Mouse (Mus musculus) intestine, embryonic 15.5 days (tissue): ENCODE measurements around the gene Ak6. TPM values are rescaled to one million over a fixed set of nuclear protein-coding genes. Genes with fewer than 3 reads are reported as not detected.

Source experiments
- ATAC-seq: fragments of 200-750 bp; cut with Nextera tagmentation; 2 replicates; pipeline ENCODE4 v1.8.0; 2017; ENCODE audit warnings: moderate TSS enrichment, moderate library complexity
- H3K27ac ChIP-seq: fragments of 300-500 bp; sonication (generic); 2 replicates; pipeline ENCODE4 v1.5.1; 2015; ENCODE audit warnings: mild to moderate bottlenecking, inconsistent platforms
- H3K27me3 ChIP-seq: fragments of 300-500 bp; sonication (generic); replicated peaks from 2 replicates; pipeline ENCODE4 v1.6.1; 2015; ENCODE audit warnings: inconsistent platforms
- H3K36me3 ChIP-seq: fragments of 300-500 bp; sonication (generic); 2 replicates; pipeline ENCODE4 v1.6.1; 2015; ENCODE audit warnings: inconsistent platforms
- H3K4me1 ChIP-seq: fragments of 300-500 bp; sonication (generic); replicated peaks from 2 replicates; pipeline ENCODE4 v1.6.1; 2015; ENCODE audit warnings: inconsistent platforms
- H3K4me2 ChIP-seq: fragments of 300-500 bp; sonication (generic); replicated peaks from 2 replicates; pipeline ENCODE4 v1.6.1; 2015; ENCODE audit warnings: mild to moderate bottlenecking, inconsistent platforms
- H3K4me3 ChIP-seq: fragments of 300-500 bp; sonication (generic); replicated peaks from 2 replicates; pipeline ENCODE4 v1.5.1; 2015; ENCODE audit warnings: inconsistent platforms
- H3K9ac ChIP-seq: fragments of 300-500 bp; sonication (generic); 2 replicates; pipeline ENCODE4 v1.6.1; 2015; ENCODE audit warnings: inconsistent platforms
- H3K9me3 ChIP-seq: fragments of 300-500 bp; sonication (generic); 2 replicates; pipeline ENCODE4 v1.6.1; 2016; ENCODE audit warnings: inconsistent platforms
- WGBS: fragments of 180-500 bp; shearing (Covaris S2); methylation state at CpG from one replicate; pipeline ENCODE4 v1.1.7; 2015; 5-methylcytosine and 5-hydroxymethylcytosine counted together
- polyA plus RNA-seq: library from polyadenylated mRNA; unstranded; fragments of >200 nt; fragmentation: Nextera tagmentation; extraction: Ambion mirVana; gene quantifications from 2 replicates; pipeline ENCODE4 v1.2.1, GENCODE M21; 2015

Gene Ak6
- polyA plus RNA-seq, 1 experiment from 2014 or later = 271 TPM

DNA sequence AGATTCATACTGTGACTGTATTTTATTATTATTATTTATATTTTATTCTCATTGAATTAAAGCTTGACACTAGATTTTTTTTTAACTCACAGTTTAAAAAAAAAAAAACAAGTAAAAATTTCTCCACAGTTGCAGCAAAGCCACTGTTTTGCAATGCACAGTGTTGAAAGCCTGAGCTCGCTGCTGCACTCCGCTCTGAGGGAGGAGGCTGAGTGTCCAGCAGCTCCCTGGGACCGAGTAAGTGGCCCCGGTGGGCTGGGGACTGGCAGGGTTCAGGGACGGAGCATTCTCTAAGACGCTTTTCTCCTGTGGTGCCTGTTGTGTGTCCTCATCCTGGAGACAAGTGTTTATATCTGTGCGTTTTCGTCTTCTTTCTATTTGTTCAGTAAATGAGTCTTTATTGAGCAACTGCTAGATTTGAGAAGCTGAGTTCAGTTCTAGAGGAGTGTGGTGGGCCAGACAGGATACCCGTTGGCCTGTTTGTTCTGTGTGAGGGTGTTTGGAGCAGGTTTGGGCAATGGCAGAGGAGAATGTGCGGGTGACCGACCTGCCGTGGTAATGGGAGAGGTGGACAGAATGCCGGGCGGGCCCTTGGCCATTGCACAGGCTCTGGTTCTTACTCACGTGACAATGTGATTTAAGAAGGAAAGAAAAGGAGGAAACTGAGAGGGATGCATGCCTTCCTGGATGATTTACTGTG lies 25.3 kb downstream of the Ak6 start:
- Histone ChIP-seq H3K4me3 (no peak overlapping the region), H3K9me3 (no peaks in the 10 kb centered on the region), H3K9ac (no peak overlapping the region), H3K36me3 (no peaks in the 10 kb centered on the region), H3K4me2 (no peak overlapping the region), H3K27ac (no peak overlapping the region), H3K4me1 (0 out of 2 replicates have a peak, but pooled peaks cover under 1% of the 10 kb centered on the region), H3K27me3 (no peaks in the 10 kb centered on the region)
- no peak for ATAC-seq
- 80% methylated on average over 15 of the region's 15 CpGs for WGBS

DNA sequence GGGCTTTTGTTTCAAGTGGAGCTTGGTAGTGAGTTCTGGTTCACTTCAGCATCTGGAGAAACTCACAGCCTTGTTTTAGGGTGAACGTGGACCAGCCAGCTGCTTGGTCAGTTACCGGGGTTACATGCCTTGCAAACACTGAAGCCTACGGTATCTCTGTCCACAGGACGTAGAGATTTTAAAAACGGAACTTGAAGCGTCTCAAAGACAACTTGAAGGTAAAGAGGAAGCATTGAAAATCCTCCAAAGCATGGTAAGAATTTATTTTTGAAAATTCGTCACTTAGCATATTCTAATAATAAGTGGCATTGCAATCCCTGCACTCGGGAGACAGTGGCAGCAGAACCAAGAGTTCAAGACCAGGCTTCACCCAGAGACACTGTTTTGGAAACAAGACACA lies 30.8 kb downstream of the Ak6 start:
- Histone ChIP-seq H3K4me1 (no peaks in the 10 kb centered on the region), H3K4me2 (no peak overlapping the region), H3K36me3 (no peaks in the 10 kb centered on the region), H3K9me3 (no peaks in the 10 kb centered on the region), H3K27me3 (no peaks in the 10 kb centered on the region), H3K27ac (no peak overlapping the region), H3K9ac (no peak overlapping the region), H3K4me3 (no peak overlapping the region)
- 88% methylated on average over 8 of the region's 8 CpGs for WGBS
- ATAC-seq = no peak

DNA sequence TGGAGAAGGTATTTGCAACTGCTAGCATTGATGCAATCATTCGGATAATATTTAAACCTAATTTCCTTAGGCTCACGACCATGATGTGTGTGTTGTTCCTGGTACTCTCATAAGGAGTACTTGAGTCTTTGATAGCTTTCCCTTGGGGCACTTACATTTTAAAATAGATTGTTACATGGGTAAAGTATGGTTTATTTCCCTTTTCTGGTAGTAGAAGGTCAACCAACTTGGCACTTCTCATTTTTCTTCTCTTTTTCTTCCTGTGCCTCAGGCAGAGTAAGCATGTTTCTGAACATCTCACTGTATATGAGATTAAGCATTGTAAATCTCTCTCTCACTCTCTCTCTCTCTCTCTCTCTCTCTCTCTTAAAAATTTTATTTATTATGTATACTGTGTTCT lies 32.1 kb downstream of the Ak6 start:
- no peak overlapping the region for H3K9ac ChIP-seq
- no peak overlapping the region for H3K4me3 ChIP-seq
- no peaks in the 10 kb centered on the region for H3K36me3 ChIP-seq
- WGBS = 68% methylated on average over 2 of the region's 2 CpGs
- no peak overlapping the region for H3K4me2 ChIP-seq
- no peaks in the 10 kb centered on the region for H3K4me1 ChIP-seq
- no peaks in the 10 kb centered on the region for H3K9me3 ChIP-seq
- no peak overlapping the region for H3K27ac ChIP-seq
- no peak for ATAC-seq
- no peaks in the 10 kb centered on the region for H3K27me3 ChIP-seq

DNA sequence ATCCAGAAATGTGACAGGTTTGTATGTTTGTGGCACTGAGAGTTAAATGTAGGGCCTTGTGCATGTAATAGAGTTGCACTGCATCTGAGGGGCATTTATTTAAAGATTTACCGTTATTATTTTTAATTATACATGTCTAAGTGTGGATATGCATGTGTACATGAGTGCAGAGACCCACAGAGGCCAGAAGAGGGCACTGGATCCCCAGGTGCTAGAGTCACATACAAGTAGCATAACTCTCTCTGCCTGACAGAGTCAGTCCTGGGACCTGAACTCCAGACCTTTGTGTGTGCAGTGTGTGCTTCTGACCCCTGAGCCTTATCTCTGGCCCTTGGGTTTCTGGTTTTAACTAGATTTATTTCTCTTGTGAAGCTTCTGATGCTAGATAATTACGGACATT lies 33.6 kb downstream of the Ak6 start:
- H3K4me3 ChIP-seq = no peak overlapping the region
- no peak overlapping the region for H3K9ac ChIP-seq
- H3K4me2 ChIP-seq = no peak overlapping the region
- no peaks in the 10 kb centered on the region for H3K9me3 ChIP-seq
- H3K27me3 ChIP-seq = no peaks in the 10 kb centered on the region
- no peaks in the 10 kb centered on the region for H3K4me1 ChIP-seq
- H3K27ac ChIP-seq = no peak overlapping the region
- no peaks in the 10 kb centered on the region for H3K36me3 ChIP-seq
- ATAC-seq = no peak
- 70% methylated on average over 2 of the region's 2 CpGs for WGBS

DNA sequence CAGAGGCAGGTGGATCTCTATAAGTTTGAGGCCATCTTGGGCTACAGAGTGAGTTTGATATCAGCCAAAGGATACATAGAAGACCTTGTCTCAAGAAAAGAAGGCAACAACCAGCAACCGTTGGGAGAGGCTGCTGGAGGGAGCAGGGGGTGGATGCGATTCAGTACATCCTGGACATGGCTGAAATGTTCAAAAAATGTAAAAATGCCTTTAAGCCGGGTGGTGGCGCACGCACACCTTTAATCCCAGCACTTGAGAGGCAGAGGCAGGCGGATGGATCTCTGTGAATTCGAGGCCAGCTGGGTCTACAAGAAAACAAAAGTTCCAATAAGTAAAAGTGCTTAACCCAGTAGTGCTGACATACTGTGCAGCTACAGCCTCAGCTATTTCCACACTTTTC lies 36.7 kb downstream of the Ak6 start:
- 65% methylated on average over 7 of the region's 7 CpGs for WGBS
- H3K4me1 ChIP-seq = no peaks in the 10 kb centered on the region
- no peak overlapping the region for H3K4me2 ChIP-seq
- H3K27me3 ChIP-seq = no peaks in the 10 kb centered on the region
- no peak overlapping the region for H3K27ac ChIP-seq
- H3K9ac ChIP-seq = no peak overlapping the region
- H3K36me3 ChIP-seq = peaks cover 3% of the 10 kb centered on the region; the same call in 1 of the 2 replicates
- H3K9me3 ChIP-seq = no peaks in the 10 kb centered on the region
- no peak for ATAC-seq
- H3K4me3 ChIP-seq = no peak overlapping the region

DNA sequence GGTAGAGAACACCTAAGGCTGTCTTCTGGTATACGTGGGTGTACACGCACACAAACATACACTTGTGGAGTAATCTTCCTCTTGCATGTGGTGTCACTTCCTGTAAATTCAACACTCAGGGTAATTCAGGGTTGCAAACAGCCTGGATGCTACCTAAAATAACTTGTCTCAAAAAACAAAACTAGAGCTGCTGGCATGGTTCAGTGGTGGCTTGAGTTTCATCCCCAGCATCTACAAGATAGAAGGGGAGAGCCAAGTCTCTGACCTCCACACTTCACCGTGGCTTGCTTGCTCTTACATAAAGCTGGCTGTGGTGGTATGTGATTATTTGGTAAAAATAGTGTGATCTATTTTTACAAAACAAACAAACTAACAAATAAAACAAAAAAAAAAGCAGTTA lies 46.8 kb downstream of the Ak6 start:
- Histone ChIP-seq H3K4me3 (no peak overlapping the region), H3K4me1 (no peaks in the 10 kb centered on the region), H3K4me2 (no peak overlapping the region), H3K36me3 (peaks cover 22% of the 10 kb centered on the region; the same call in 1 of the 2 replicates), H3K27ac (no peak overlapping the region), H3K9ac (no peak overlapping the region), H3K27me3 (no peaks in the 10 kb centered on the region), H3K9me3 (no peaks in the 10 kb centered on the region)
- WGBS = 93% methylated on average over 3 of the region's 3 CpGs
- ATAC-seq = no peak

DNA sequence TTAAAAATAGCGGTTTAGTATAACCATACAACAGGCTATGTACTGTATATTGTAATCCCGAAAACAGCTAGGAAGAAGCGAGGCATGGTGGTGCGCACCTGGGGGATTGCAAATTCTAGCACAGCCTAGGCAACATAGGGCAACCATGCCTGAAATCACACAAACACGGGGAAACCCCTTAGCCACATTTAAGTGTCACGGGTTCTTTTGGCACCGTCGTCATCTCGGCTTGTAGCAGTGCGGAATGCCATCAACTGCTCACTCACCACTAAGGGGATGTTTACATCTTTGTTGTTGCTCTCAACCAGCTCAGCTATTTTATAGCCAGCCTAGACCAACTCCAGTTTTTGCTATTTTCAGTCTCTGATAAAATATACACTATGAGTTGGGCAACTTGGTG lies 48.1 kb downstream of the Ak6 start:
- 93% methylated on average over 10 of the region's 10 CpGs for WGBS
- no peak overlapping the region for H3K27ac ChIP-seq
- ATAC-seq = no peak
- H3K27me3 ChIP-seq = no peaks in the 10 kb centered on the region
- H3K9me3 ChIP-seq = no peaks in the 10 kb centered on the region
- no peak overlapping the region for H3K4me3 ChIP-seq
- no peak overlapping the region for H3K4me2 ChIP-seq
- H3K9ac ChIP-seq = no peak overlapping the region
- H3K4me1 ChIP-seq = no peaks in the 10 kb centered on the region
- peaks cover 32% of the 10 kb centered on the region for H3K36me3 ChIP-seq

DNA sequence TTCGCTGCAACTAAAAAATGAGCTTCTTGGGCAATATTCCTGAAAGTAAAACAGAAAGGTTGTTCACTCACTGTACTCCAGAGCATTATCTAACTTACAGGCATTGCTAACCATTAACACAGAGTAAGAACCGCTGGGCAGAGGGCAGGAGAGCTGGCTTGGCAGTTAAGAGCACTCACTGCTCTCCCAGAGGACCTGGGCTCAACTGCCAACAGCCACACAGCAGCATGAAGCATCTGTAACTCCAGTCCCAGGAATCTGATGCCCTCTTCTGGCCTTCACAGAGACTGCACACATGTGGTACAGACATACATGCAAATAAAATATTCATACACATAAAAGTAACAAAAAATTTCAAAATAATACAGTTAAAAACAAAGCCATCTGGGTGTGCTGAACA lies 52.7 kb downstream of the Ak6 start:
- no peak overlapping the region for H3K4me2 ChIP-seq
- no peaks in the 10 kb centered on the region for H3K27me3 ChIP-seq
- no peak overlapping the region for H3K27ac ChIP-seq
- no peaks in the 10 kb centered on the region for H3K9me3 ChIP-seq
- no peak for ATAC-seq
- no peaks in the 10 kb centered on the region for H3K4me1 ChIP-seq
- 92% methylated on average over 2 of the region's 2 CpGs for WGBS
- H3K36me3 ChIP-seq = peaks cover 56% of the 10 kb centered on the region
- H3K9ac ChIP-seq = no peak overlapping the region
- H3K4me3 ChIP-seq = no peak overlapping the region

DNA sequence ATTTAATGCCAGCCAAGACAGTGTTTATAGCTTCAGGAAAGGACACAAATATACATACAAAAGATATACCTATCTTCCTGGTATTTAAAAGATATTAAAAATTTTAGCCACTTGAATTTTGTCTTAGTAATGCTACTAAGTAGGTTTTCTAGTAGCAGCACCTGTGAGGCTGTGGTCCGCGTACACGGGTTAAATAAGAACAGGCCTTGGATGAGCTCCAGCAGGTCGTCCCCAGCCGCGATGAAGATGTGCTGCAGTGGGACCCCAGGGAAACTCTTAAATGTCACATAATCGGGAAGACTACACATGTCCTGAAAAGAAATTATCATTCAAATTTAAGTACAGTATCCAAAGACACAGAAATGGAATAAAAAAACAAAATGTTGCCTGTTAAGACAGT lies 55.4 kb downstream of the Ak6 start:
- no peaks in the 10 kb centered on the region for H3K27me3 ChIP-seq
- no peak overlapping the region for H3K4me3 ChIP-seq
- H3K4me1 ChIP-seq = no peaks in the 10 kb centered on the region
- H3K36me3 ChIP-seq = peaks cover 50% of the 10 kb centered on the region
- WGBS = 97% methylated on average over 7 of the region's 7 CpGs
- no peak overlapping the region for H3K27ac ChIP-seq
- no peak for ATAC-seq
- no peaks in the 10 kb centered on the region for H3K9me3 ChIP-seq
- no peak overlapping the region for H3K9ac ChIP-seq
- H3K4me2 ChIP-seq = no peak overlapping the region

DNA sequence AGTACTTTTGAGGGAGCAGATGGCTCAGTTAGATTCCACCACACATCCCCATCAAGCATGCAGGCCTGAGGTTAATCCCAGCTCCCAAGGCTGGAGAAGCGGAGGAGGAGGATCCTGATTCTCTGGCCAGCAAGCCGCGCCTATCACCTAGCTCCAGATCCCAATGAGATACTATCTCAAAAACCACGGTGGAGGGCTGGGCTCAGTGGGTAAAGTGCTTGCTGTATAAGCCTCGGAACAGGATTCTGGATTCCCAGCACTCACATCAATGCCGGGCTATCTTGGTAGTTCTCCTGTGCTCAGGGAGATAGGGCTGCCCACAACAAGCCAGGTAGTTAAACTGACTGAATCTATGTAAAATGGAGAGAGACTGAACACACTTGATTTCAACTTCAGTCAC lies 64.7 kb downstream of the Ak6 start:
- WGBS = 88% methylated on average over 6 of the region's 6 CpGs

More for the DNA sequence above, 64.7 kb downstream of the Ak6 start:
- no peaks in the 10 kb centered on the region for H3K9me3 ChIP-seq
- H3K4me3 ChIP-seq = no peak overlapping the region
- H3K36me3 ChIP-seq = peaks cover 30% of the 10 kb centered on the region
- no peak for ATAC-seq
- H3K27ac ChIP-seq = no peak overlapping the region
- H3K4me1 ChIP-seq = no peaks in the 10 kb centered on the region
- no peak overlapping the region for H3K9ac ChIP-seq
- no peaks in the 10 kb centered on the region for H3K27me3 ChIP-seq
- H3K4me2 ChIP-seq = no peak overlapping the region

Other genes with a start within 250 kb of the Ak6 start
- 4.9 and 5.6 TPM in 2 replicates for gene Naip1, start 198.1 kb upstream of the Ak6 start, polyA plus RNA-seq
- gene Gtf2h2, start 158.4 kb upstream of the Ak6 start, polyA plus RNA-seq = 78.8 and 79.0 TPM in 2 replicates
- gene Ocln, start 98.3 kb upstream of the Ak6 start, polyA plus RNA-seq = 86.9 and 89.1 TPM in 2 replicates
- gene Marveld2, start 34.0 kb upstream of the Ak6 start, polyA plus RNA-seq = 27.3 and 27.4 TPM in 2 replicates
- gene Rad17, start 72 bp downstream of the Ak6 start, polyA plus RNA-seq = 17.1 and 19.3 TPM in 2 replicates
- 5.7 and 9.1 TPM in 2 replicates for gene Taf9, start 600 bp downstream of the Ak6 start, polyA plus RNA-seq
- 6.9 and 7.3 TPM in 2 replicates for gene Ccdc125, start 18.7 kb downstream of the Ak6 start, polyA plus RNA-seq
- 78.4 and 79.1 TPM in 2 replicates for gene Cdk7, start 80.0 kb downstream of the Ak6 start, polyA plus RNA-seq
- 253 and 271 TPM in 2 replicates for gene Mrps36, start 93.7 kb downstream of the Ak6 start, polyA plus RNA-seq
- gene Cenph, start 124.9 kb downstream of the Ak6 start, polyA plus RNA-seq = 30.8 and 31.4 TPM in 2 replicates
- 204 and 217 TPM in 2 replicates for gene Ccnb1, start 135.6 kb downstream of the Ak6 start, polyA plus RNA-seq
- gene Slc30a5, start 182.4 kb downstream of the Ak6 start, polyA plus RNA-seq = 68.7 and 68.9 TPM in 2 replicates